Mouse (Mus musculus): ENCODE results near the gene Olfr559.

Olfr559 gene

DNA sequence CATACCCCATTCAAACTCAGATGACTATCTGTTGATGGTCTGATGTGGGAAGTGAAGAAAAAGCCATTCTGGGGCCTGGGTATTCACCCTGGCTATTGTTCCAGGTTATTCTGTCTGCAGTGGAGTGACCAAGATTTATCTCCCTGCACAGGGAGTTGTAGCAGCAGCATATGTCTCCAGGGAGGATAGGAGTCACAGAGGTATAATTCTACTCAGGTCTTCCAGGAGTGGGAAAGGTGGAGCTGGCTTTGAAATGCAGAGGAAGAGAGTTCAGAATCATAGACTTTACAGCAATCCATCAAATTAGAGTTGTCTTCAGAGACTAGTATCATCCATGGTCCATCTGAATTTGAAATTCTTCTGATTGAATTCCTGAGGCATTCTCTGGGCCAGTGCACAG is at the start of gene Olfr559:
Gene Olfr559, minus strand, starts transcription at position 101 of the 400 bp plus-strand sequence.
- no peak for DNase-seq (ENCODE audit: low spot score in 2 of 2)

DNA sequence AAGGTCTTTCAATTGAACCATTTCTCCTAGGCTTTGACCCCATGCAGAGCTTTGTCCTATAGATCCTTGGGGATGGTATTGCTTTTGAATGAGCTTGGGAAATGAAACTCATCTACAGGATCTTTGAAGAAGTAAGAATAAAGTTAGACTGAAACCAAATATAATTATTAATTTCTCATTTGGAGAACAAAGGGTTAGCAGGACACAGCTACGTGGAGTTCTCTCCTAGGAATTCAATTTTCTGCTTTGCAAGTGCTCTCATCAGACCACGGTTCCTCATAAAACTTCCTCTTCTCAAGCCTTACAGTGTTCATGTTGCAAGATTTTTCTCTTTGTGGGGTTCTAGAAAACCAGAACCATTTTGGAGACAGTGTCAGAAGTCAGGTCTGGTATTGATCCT is 43.6 kb upstream of the Olfr559 start, which contains the start of gene Olfr561:
Gene Olfr561, plus strand, starts transcription at position 301 of the 400 bp plus-strand sequence.
- DNase-seq (ENCODE audit: low spot score in 2 of 2) = no peak

DNA sequence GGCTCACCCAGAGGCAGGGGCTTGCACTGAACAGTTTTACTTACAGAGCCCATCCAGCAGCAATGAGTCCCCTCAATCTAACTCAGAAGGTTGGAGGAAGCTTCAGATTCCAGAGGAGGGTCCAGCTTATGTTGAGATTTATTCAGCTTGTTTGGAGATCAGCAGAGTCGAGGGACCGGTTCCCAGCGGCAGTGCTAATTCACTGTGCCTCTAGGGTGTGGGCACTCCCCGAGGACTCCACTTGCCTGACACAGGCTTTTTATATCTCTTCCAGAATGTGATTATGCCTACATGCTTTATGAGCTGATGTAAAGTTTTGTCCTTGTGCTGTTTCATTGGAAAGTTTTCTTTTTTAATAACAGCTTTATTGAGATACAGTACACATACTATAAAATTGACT is 32.0 kb upstream of the Olfr559 start, which contains the start of the genes Olfr560 and Olfr78:
Gene Olfr560, minus strand, starts transcription at position 101 of the 400 bp plus-strand sequence.
Gene Olfr78, minus strand, starts transcription at position 206 of the 400 bp plus-strand sequence.
- no peak for DNase-seq (ENCODE audit: low spot score in 2 of 2)

DNA sequence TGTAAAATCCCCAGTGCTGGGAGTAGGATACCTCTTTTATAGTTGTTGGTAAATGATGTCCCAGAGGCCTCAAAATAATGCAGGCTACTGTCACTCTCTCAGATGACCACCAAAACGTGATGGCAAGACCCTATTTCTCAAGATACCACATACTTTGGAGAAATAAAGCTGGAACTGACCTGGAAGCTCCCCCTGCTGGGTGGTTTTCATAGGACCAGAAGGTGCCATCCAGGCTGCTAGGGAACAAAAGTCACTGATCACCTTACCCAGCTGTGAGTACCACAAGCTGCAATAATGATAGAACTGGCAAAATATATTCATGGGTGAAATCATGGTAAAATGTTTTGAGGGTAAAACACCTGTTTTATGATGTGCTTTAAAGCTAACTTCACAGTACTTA is 24.8 kb upstream of the Olfr559 start:
- DNase-seq (ENCODE audit: low spot score in 2 of 2) = no peak

DNA sequence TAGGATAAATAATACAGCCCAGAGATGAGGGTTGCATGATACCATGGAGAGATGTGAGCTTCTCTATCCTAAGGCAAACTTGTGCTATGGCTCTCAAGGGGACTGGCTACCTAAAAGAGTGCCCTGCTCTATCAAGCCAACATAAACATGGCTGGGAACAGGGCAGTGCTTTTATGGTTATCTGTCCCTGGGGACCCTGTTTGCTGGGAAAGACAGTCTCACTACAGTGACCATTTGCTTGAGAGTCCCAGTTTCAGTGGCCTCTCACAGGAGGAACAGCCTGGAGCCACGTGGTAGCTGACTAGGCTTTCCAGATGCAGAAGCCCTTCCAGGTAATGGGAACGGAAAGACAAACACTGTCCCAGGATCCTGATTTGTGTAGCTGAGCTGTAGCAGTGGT is 10.4 kb upstream of the Olfr559 start:
- peak in 1 of 2 experiments; percentile 10 for DNase-seq (ENCODE audit: low spot score in 2 of 2)

DNA sequence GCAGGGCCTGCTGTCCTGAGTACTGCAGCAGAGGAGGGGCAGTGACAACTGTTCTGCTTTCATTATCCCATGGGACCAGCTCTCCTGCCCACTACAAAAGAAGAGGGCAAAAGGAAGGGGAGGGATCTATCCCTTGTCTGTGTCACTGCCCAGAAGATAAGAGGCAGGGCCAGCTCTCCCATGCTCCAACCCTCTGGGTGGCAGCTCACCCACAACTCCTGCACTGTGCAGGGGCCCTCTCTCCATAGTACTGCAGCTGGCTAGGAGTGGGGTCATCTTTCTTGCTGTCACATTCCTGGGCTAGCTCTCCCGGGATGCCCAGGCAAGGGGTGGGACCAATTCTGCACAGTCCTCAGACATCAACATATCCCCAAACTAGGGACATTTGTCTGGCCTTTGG is 6.5 kb upstream of the Olfr559 start:
- no peak for DNase-seq (ENCODE audit: low spot score in 2 of 2)

DNA sequence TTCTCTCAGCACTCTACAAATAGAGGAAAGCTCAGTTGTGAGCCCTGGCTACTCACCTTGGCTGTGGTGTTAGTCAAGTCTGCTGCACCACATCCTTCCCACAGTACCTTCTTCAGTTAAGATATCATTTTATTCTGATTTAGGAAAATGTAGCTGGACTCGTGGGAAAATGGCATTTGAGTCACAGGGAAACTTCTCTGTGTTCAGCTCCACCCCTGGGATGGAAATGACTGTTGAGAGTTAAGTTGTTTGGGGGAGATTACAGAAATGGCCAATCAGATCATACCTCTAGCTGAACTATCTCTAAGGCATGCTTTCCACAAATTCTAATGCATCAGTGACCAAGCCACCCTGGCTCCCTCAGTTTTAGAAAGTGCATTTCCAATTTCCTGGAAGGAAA is 8.3 kb downstream of the Olfr559 start, which contains the start of gene Olfr33:
Gene Olfr33, minus strand, starts transcription at position 101 of the 400 bp plus-strand sequence.
- DNase-seq (ENCODE audit: low spot score in 2 of 2) = no peak

DNA sequence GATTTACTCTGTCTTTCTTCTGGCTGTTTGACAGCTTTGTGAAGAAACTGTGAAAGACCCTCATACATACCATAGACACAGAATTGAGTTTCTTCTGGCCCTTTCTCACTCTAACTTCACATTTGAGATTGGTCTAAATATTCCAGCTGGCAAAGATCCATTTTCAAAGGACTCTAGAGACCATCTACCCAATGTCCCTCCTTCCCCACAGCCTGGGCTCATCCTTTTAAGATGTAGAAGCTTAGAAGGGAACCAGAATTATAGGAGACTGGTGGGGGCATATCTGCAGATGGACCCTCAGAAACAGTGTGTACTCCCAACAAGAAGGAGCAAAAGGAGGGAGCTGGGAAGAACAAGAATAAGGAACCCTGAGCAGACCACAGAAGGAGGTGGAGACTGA is 25.4 kb downstream of the Olfr559 start, which contains the start of gene Olfr558:
Gene Olfr558, plus strand, starts transcription at position 301 of the 400 bp plus-strand sequence.
- no peak for DNase-seq (ENCODE audit: low spot score in 2 of 2)

DNA sequence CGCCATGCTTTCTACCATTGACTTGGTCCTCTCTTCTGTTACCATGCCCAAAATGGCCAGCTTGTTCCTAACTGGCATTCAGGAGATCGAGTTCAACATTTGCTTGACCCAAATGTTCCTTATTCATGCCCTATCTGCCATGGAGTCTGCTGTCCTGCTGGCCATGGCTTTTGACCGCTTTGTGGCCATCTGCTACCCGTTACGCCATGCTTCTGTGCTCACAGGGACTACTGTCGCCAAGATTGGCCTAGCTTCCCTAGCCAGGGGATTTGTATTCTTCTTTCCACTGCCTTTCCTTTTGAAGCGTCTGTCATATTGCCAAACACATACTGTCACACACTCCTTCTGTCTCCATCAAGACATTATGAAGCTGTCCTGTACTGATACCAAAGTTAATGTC is 28.8 kb downstream of the Olfr559 start:
- DNase-seq (ENCODE audit: low spot score in 2 of 2) = no peak

DNA sequence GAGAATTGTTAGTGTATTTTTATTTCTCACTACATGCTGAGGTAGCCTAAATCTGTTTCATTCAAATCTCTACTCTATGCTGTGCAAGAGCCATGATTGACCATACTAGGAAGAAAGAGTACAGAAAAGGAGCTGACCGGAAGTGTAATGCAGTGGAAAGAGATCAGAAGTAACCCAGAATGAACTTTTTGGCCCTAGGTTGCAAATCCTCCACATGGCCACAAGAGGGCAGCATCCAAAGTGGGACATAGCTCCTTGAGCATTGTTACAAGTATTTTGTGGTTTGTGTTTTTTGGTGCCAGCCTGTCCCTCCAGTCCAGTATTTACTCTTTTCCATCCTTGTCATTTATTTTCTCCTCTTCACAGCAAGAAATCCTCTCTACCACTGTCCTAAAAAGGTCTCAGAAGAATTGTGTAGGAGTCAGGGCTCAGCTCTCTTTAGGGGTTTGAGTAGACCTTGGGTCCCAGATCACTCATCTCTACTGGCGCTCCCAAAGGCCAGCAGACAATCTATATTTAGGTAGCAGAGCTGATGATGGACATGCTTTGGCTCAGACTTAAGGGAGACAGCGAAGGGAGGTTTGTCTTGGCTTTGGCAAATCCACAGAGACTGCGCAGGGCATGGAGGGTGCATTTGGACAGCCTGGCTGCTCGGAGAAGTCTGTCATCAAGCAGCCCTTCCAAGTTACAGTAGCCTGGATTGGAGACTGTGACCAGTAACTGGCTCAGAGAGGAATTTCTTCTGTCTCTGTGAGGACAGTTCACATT is 31.7 kb downstream of the Olfr559 start, which contains the start of gene Olfr557:
Gene Olfr557, plus strand, starts transcription at position 553 of the 768 bp plus-strand sequence.
- DNase-seq (ENCODE audit: low spot score in 2 of 2) = peak; percentile 30 to 39

DNA sequence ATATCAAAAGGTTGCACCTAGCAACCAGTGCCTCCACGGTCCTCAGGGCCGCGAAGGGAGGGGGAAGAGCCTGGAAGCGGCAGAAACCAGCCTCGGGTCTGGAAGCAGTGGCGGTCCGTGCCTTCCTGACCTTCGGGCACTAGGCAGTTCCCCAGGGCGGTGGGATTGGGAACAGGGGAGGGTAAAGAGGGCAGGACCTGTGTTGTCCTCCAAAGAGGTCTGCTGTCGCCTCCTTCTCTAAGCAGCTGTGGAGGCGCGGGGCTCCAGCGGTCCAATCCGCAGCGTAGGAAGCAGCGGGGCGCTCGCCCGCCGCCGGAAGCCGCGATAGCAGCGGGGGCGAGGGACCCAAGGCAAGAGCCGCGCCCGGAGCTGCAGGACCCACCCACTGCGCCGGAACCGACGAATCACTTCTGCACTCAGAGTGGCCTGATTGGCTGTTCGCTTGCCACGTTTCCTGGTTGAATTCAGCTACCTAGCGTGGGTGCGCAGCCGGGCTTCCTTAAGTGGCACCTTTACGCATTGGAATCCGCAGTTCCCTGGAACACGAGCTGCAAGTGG is 40.3 kb downstream of the Olfr559 start, which contains the start of gene Trim68:
Gene Trim68, minus strand, starts transcription at position 384 of the 558 bp plus-strand sequence.
- peak; percentile 90 to 93 for DNase-seq (ENCODE audit: low spot score in 2 of 2)

DNA sequence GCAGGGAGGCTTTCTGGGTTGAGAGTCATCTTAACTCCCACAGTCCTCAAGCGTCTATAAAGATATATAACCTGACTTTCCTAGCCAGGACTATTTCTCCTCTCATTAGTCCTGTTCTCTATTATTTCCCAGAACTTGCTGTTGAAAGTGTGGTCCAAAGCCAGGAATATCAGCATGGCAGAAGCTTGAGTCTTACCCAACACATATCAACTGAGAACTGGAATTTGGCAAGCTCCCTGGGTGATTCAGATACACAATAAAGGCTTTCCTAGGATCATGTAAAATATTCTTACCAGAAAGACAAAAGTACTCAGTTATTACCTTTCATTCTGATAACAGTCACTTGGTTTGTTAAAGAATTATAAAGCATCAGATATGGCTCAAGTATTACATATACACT is 45.4 kb downstream of the Olfr559 start:
- DNase-seq (ENCODE audit: low spot score in 2 of 2) = no peak

DNA sequence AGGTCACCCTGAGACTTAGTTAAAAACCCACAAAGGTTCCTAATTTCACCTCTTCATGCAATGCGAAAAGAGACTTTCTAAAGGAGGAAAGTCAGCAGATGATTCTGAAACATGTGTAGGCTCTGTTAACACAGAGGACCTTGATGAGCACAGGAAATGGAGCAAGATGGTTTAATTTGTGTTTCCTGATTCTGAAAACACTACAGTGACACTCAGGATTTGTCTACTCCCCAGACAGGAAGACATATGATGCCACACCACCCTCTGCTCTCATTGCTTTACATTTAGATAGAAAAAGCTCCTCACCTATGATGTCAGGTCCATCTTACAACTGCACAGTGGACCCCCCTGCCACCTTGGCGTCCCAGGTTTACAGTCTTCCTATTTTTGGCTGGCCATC is 51.1 kb downstream of the Olfr559 start:
- no peak for DNase-seq (ENCODE audit: low spot score in 2 of 2)
